Mouse (Mus musculus) mammary gland, adult 2 months (tissue): Measurements from ENCODE around the gene Olfr437. TPM values are rescaled to one million over a fixed set of nuclear protein-coding genes. Genes with fewer than 3 reads are reported as not detected.

Experiments used
- polyA plus RNA-seq: library from polyadenylated mRNA; depleted of rRNA; stranded (reverse); fragments of >200 nt; gene quantifications from 2 replicates; pipeline ENCODE4 v1.2.3, GENCODE M21; 2012; ENCODE audit warnings: low replicate concordance; rRNA removed

Gene Olfr437
- polyA plus RNA-seq, result not detected in 2 replicates

GRCm38 (mm10) chr6:43162982-43163381, at the start of gene Olfr437:
Gene Olfr437 (plus strand): TSS chr6:43163282.

GRCm38 (mm10) chr6:43146267-43146666, 16.8 kb upstream of the Olfr437 start, which contains the start of gene Olfr237-ps1:
Gene Olfr237-ps1 (plus strand): TSS chr6:43146567.

GRCm38 (mm10) chr6:43171840-43172239, 8.8 kb downstream of the Olfr437 start, which contains the start of gene Olfr13:
Gene Olfr13 (plus strand): TSS chr6:43172140.

GRCm38 (mm10) chr6:43196781-43197180, 33.7 kb downstream of the Olfr437 start, which contains the start of gene Olfr435:
Gene Olfr435 (plus strand): TSS chr6:43197146.

GRCm38 (mm10) chr6:43212873-43213272, 49.8 kb downstream of the Olfr437 start, which contains the start of gene Olfr434:
Gene Olfr434 (plus strand): TSS chr6:43213021.

Other genes starting within 250 kb of the Olfr437 start
- not detected in 2 replicates for gene Olfr446, start 241.9 kb upstream of the Olfr437 start, polyA plus RNA-seq
- gene Olfr444, start 214.2 kb upstream of the Olfr437 start, polyA plus RNA-seq, result not detected in 2 replicates
- gene Olfr441, start 56.9 kb upstream of the Olfr437 start, polyA plus RNA-seq, result not detected in 2 replicates
- gene Olfr237-ps1, start 16.7 kb upstream of the Olfr437 start, polyA plus RNA-seq, result not detected in 2 replicates
- not detected in 2 replicates for gene Olfr13, start 8.9 kb downstream of the Olfr437 start, polyA plus RNA-seq
- not detected in 2 replicates for gene Olfr435, start 33.9 kb downstream of the Olfr437 start, polyA plus RNA-seq
- gene Olfr434, start 49.7 kb downstream of the Olfr437 start, polyA plus RNA-seq, result not detected in 2 replicates
- gene Olfr47, start 68.2 kb downstream of the Olfr437 start, polyA plus RNA-seq, result not detected in 2 replicates
- 7.3 and 17.8 TPM in 2 replicates for gene Arhgef5, start 102.3 kb downstream of the Olfr437 start, polyA plus RNA-seq
- gene Nobox, start 146.3 kb downstream of the Olfr437 start, polyA plus RNA-seq, result not detected in 2 replicates